Mouse (Mus musculus): ENCODE measurements around the gene Psd4.

Gene Psd4

GRCm38 (mm10) chr2:24386158-24386963, 19.0 kb downstream of the Psd4 start:
- no peak for DNase-seq (ENCODE audit: low spot score)

- DNase-seq (ENCODE audit: low spot score), result no peak
These were observed 19.6 kb downstream of the Psd4 start for GRCm38 (mm10) chr2:24386964-24387320.

GRCm38 (mm10) chr2:24387361-24388283, 20.2 kb downstream of the Psd4 start:
- no peak for DNase-seq (ENCODE audit: low spot score)

- DNase-seq (ENCODE audit: low spot score), result no peak
These were observed 25.9 kb downstream of the Psd4 start for GRCm38 (mm10) chr2:24393251-24393650.

GRCm38 (mm10) chr2:24397115-24397514, 29.7 kb downstream of the Psd4 start:
- no peak for DNase-seq (ENCODE audit: low spot score)

GRCm38 (mm10) chr2:24400711-24401110, 33.3 kb downstream of the Psd4 start:
- DNase-seq (ENCODE audit: low spot score), result no peak

- DNase-seq (ENCODE audit: low spot score), result peak; percentile 43
These were observed 38.1 kb downstream of the Psd4 start for GRCm38 (mm10) chr2:24405345-24406012.

GRCm38 (mm10) chr2:24407701-24408485, 40.5 kb downstream of the Psd4 start:
- no peak for DNase-seq (ENCODE audit: low spot score)

GRCm38 (mm10) chr2:24409166-24409565, 41.8 kb downstream of the Psd4 start:
- peak; percentile 42 for DNase-seq (ENCODE audit: low spot score)

GRCm38 (mm10) chr2:24413172-24413571, 45.8 kb downstream of the Psd4 start:
- no peak for DNase-seq (ENCODE audit: low spot score)

GRCm38 (mm10) chr2:24413677-24414076, 46.3 kb downstream of the Psd4 start:
- DNase-seq (ENCODE audit: low spot score), result no peak

GRCm38 (mm10) chr2:24416668-24417067, 49.3 kb downstream of the Psd4 start:
- DNase-seq (ENCODE audit: low spot score), result peak; percentile 36

GRCm38 (mm10) chr2:24417106-24417505, 49.7 kb downstream of the Psd4 start:
- no peak for DNase-seq (ENCODE audit: low spot score)

GRCm38 (mm10) chr2:24417564-24417963, 50.2 kb downstream of the Psd4 start:
- no peak for DNase-seq (ENCODE audit: low spot score)

- DNase-seq (ENCODE audit: low spot score), result no peak
These were observed 54.0 kb downstream of the Psd4 start for GRCm38 (mm10) chr2:24421211-24421863.

- DNase-seq (ENCODE audit: low spot score), result no peak
These were observed 55.4 kb downstream of the Psd4 start for GRCm38 (mm10) chr2:24422815-24423214.

GRCm38 (mm10) chr2:24425630-24426029, 58.2 kb downstream of the Psd4 start:
- DNase-seq (ENCODE audit: low spot score), result no peak

- no peak for DNase-seq (ENCODE audit: low spot score)
These were observed 60.7 kb downstream of the Psd4 start for GRCm38 (mm10) chr2:24427866-24428675.

- DNase-seq (ENCODE audit: low spot score), result no peak
These were observed 62.4 kb downstream of the Psd4 start for GRCm38 (mm10) chr2:24429806-24430205.

- DNase-seq (ENCODE audit: low spot score), result no peak
These were observed 67.3 kb downstream of the Psd4 start for GRCm38 (mm10) chr2:24434670-24435069.

All from ovary, postnatal 10 days (tissue).